Mouse (Mus musculus) left cerebral cortex, adult 11 months (tissue): Measurements from ENCODE around the gene Gli3.

Experiments used
- DNase-seq: peaks from one replicate; pipeline ENCODE4 v3.0.0; 2022; ENCODE audit warnings: low spot score

Gli3 gene

GRCm38 (mm10) chr13:15664580-15665201 is 201.7 kb downstream of the Gli3 start:
- DNase-seq: no peak

- DNase-seq: no peak
Measured at GRCm38 (mm10) chr13:15665514-15665913, 202.5 kb downstream of the Gli3 start.

GRCm38 (mm10) chr13:15670144-15670961 is 207.3 kb downstream of the Gli3 start:
- no peak for DNase-seq

GRCm38 (mm10) chr13:15670962-15671313 is 207.9 kb downstream of the Gli3 start:
- DNase-seq: no peak

GRCm38 (mm10) chr13:15675480-15675879 is 212.4 kb downstream of the Gli3 start:
- no peak for DNase-seq

GRCm38 (mm10) chr13:15677106-15677760 is 214.2 kb downstream of the Gli3 start:
- peak; percentile 5 for DNase-seq

GRCm38 (mm10) chr13:15681530-15681929 is 218.5 kb downstream of the Gli3 start:
- DNase-seq: no peak

GRCm38 (mm10) chr13:15683006-15683405 is 220.0 kb downstream of the Gli3 start:
- DNase-seq: no peak

GRCm38 (mm10) chr13:15688074-15688825 is 225.2 kb downstream of the Gli3 start:
- DNase-seq: no peak

- DNase-seq: no peak
Measured at GRCm38 (mm10) chr13:15688826-15689501, 225.9 kb downstream of the Gli3 start.

GRCm38 (mm10) chr13:15691751-15692464 is 228.9 kb downstream of the Gli3 start:
- DNase-seq: no peak

- no peak for DNase-seq
Measured at GRCm38 (mm10) chr13:15692465-15692809, 229.4 kb downstream of the Gli3 start.

- DNase-seq: peak; percentile 13
Measured at GRCm38 (mm10) chr13:15698284-15698683, 235.2 kb downstream of the Gli3 start.

GRCm38 (mm10) chr13:15699116-15699515 is 236.1 kb downstream of the Gli3 start:
- DNase-seq: no peak

GRCm38 (mm10) chr13:15704669-15705068 is 241.6 kb downstream of the Gli3 start:
- DNase-seq: no peak

- DNase-seq: no peak
Measured at GRCm38 (mm10) chr13:15707481-15707881, 244.4 kb downstream of the Gli3 start.

GRCm38 (mm10) chr13:15713486-15713885 is 250.5 kb downstream of the Gli3 start:
- DNase-seq: no peak

- DNase-seq: no peak
Measured at GRCm38 (mm10) chr13:15714331-15714725, 251.3 kb downstream of the Gli3 start.

GRCm38 (mm10) chr13:15714726-15715437 is 251.8 kb downstream of the Gli3 start:
- peak; percentile 25 for DNase-seq

- no peak for DNase-seq
Measured at GRCm38 (mm10) chr13:15721446-15721845, 258.4 kb downstream of the Gli3 start.
